Mouse (Mus musculus): Measurements from ENCODE around the gene Gas7. TPM values are rescaled to one million over a fixed set of nuclear protein-coding genes. Genes with fewer than 3 reads are reported as not detected.

Gas7 gene
- total and polyA plus RNA-seq, 3 experiments: 0.44 TPM; not detected in 2

GRCm38 (mm10) chr11:67652194-67652892, 197.1 kb downstream of the Gas7 start:
- no peak for TF ChIP-seq GATA2 (IDR thresholded peaks at IDR 0.05; ENCODE audit: borderline replicate concordance, low read depth, low read length)
- no peak for TF ChIP-seq POLR2AphosphoS5 (IDR thresholded peaks at IDR 0.05; ENCODE audit: insufficient replicate concordance, low read depth, low read length)
- no peak for TF ChIP-seq GATA1 (IDR thresholded peaks at IDR 0.05; ENCODE audit: borderline replicate concordance, low read length)
- no peak for TF ChIP-seq CTCF (IDR thresholded peaks at IDR 0.05; ENCODE audit: low read depth, low read length)
- TF ChIP-seq TAL1 (conservative IDR thresholded peaks at IDR 0.05; ENCODE audit: low read depth, low read length): no peak
- no peak for DNase-seq (ENCODE audit: low spot score)
- Histone ChIP-seq H3K4me3 (ENCODE audit: low read depth, low read length) (no peak overlapping the region), H3K36me3 (replicated peaks) (no peaks in the 10 kb centered on the region), H3K4me1 (ENCODE audit: insufficient read depth, low read depth, low read length) (no peaks in the 10 kb centered on the region), H3K9me3 (replicated peaks) (peaks cover 91% of the 10 kb centered on the region), H3K27me3 (ENCODE audit: insufficient read depth, low read length) (no peaks in the 10 kb centered on the region)
- no peak for ATAC-seq (ENCODE audit: extremely low read depth, insufficient number of reproducible peaks, low FRiP score, poor library complexity, severe bottlenecking)

GRCm38 (mm10) chr11:67652893-67653255, 197.6 kb downstream of the Gas7 start:
- no peaks in the 10 kb centered on the region for H3K27me3 ChIP-seq (ENCODE audit: insufficient read depth, low read length)
- H3K4me3 ChIP-seq (ENCODE audit: low read depth, low read length): no peak overlapping the region
- H3K36me3 ChIP-seq (replicated peaks): no peaks in the 10 kb centered on the region
- DNase-seq (ENCODE audit: low spot score) (no peak), ATAC-seq (ENCODE audit: extremely low read depth, insufficient number of reproducible peaks, low FRiP score, poor library complexity, severe bottlenecking) (no peak)
- no peaks in the 10 kb centered on the region for H3K4me1 ChIP-seq (ENCODE audit: insufficient read depth, low read depth, low read length)
- peaks cover 91% of the 10 kb centered on the region for H3K9me3 ChIP-seq (replicated peaks)
- TF ChIP-seq GATA1 (IDR thresholded peaks at IDR 0.05; ENCODE audit: borderline replicate concordance, low read length): no peak
- no peak for TF ChIP-seq POLR2AphosphoS5 (IDR thresholded peaks at IDR 0.05; ENCODE audit: insufficient replicate concordance, low read depth, low read length)
- TF ChIP-seq GATA2 (IDR thresholded peaks at IDR 0.05; ENCODE audit: borderline replicate concordance, low read depth, low read length): no peak
- no peak for TF ChIP-seq TAL1 (conservative IDR thresholded peaks at IDR 0.05; ENCODE audit: low read depth, low read length)
- no peak for TF ChIP-seq CTCF (IDR thresholded peaks at IDR 0.05; ENCODE audit: low read depth, low read length)

- no peaks in the 10 kb centered on the region for H3K36me3 ChIP-seq (replicated peaks)
- no peak for ATAC-seq (ENCODE audit: extremely low read depth, insufficient number of reproducible peaks, low FRiP score, poor library complexity, severe bottlenecking)
- peaks cover 90% of the 10 kb centered on the region for H3K9me3 ChIP-seq (replicated peaks)
- no peak overlapping the region for H3K4me3 ChIP-seq (ENCODE audit: low read depth, low read length)
- DNase-seq (ENCODE audit: low spot score): no peak
- H3K27me3 ChIP-seq (ENCODE audit: insufficient read depth, low read length): no peaks in the 10 kb centered on the region
- TF ChIP-seq TAL1 (conservative IDR thresholded peaks at IDR 0.05; ENCODE audit: low read depth, low read length) (no peak), GATA2 (IDR thresholded peaks at IDR 0.05; ENCODE audit: borderline replicate concordance, low read depth, low read length) (no peak), POLR2AphosphoS5 (IDR thresholded peaks at IDR 0.05; ENCODE audit: insufficient replicate concordance, low read depth, low read length) (no peak), CTCF (IDR thresholded peaks at IDR 0.05; ENCODE audit: low read depth, low read length) (no peak)
- no peaks in the 10 kb centered on the region for H3K4me1 ChIP-seq (ENCODE audit: insufficient read depth, low read depth, low read length)
Observed at GRCm38 (mm10) chr11:67653521-67654090, 198.4 kb downstream of the Gas7 start.

- no peaks in the 10 kb centered on the region for H3K4me1 ChIP-seq (ENCODE audit: insufficient read depth, low read depth, low read length)
- no peaks in the 10 kb centered on the region for H3K27me3 ChIP-seq (ENCODE audit: insufficient read depth, low read length)
- DNase-seq (ENCODE audit: low spot score) (no peak), ATAC-seq (ENCODE audit: extremely low read depth, insufficient number of reproducible peaks, low FRiP score, poor library complexity, severe bottlenecking) (no peak)
- TF ChIP-seq GATA1 (IDR thresholded peaks at IDR 0.05; ENCODE audit: borderline replicate concordance, low read length): no peak
- peaks cover 91% of the 10 kb centered on the region for H3K9me3 ChIP-seq (replicated peaks)
- no peak overlapping the region for H3K4me3 ChIP-seq (ENCODE audit: low read depth, low read length)
- H3K36me3 ChIP-seq (replicated peaks): no peaks in the 10 kb centered on the region
Observed at GRCm38 (mm10) chr11:67654514-67654913, 199.3 kb downstream of the Gas7 start.

- TF ChIP-seq POLR2AphosphoS5 (IDR thresholded peaks at IDR 0.05; ENCODE audit: insufficient replicate concordance, low read depth, low read length): no peak
- no peak for TF ChIP-seq GATA1 (IDR thresholded peaks at IDR 0.05; ENCODE audit: borderline replicate concordance, low read length)
- TF ChIP-seq TAL1 (conservative IDR thresholded peaks at IDR 0.05; ENCODE audit: low read depth, low read length): no peak
- TF ChIP-seq GATA2 (IDR thresholded peaks at IDR 0.05; ENCODE audit: borderline replicate concordance, low read depth, low read length): no peak
- no peak for TF ChIP-seq CTCF (IDR thresholded peaks at IDR 0.05; ENCODE audit: low read depth, low read length)
- no peak for DNase-seq (ENCODE audit: low spot score)
- ATAC-seq (ENCODE audit: extremely low read depth, insufficient number of reproducible peaks, low FRiP score, poor library complexity, severe bottlenecking): no peak
- no peaks in the 10 kb centered on the region for H3K36me3 ChIP-seq (replicated peaks)
- H3K27me3 ChIP-seq (ENCODE audit: insufficient read depth, low read length): no peaks in the 10 kb centered on the region
- H3K9me3 ChIP-seq (replicated peaks): peaks cover 93% of the 10 kb centered on the region
- H3K4me1 ChIP-seq (ENCODE audit: insufficient read depth, low read depth, low read length): no peaks in the 10 kb centered on the region
- H3K4me3 ChIP-seq (ENCODE audit: low read depth, low read length): no peak overlapping the region; the same call in 1 of the 2 replicates
Observed at GRCm38 (mm10) chr11:67655236-67655959, 200.2 kb downstream of the Gas7 start.

- H3K4me1 ChIP-seq (ENCODE audit: insufficient read depth, low read depth, low read length): no peaks in the 10 kb centered on the region
- H3K9me3 ChIP-seq (replicated peaks): peaks cover 94% of the 10 kb centered on the region
- TF ChIP-seq CTCF (IDR thresholded peaks at IDR 0.05; ENCODE audit: low read depth, low read length): no peak
- TF ChIP-seq GATA1 (IDR thresholded peaks at IDR 0.05; ENCODE audit: borderline replicate concordance, low read length): no peak
- TF ChIP-seq POLR2AphosphoS5 (IDR thresholded peaks at IDR 0.05; ENCODE audit: insufficient replicate concordance, low read depth, low read length): no peak
- TF ChIP-seq TAL1 (conservative IDR thresholded peaks at IDR 0.05; ENCODE audit: low read depth, low read length): no peak
- TF ChIP-seq GATA2 (IDR thresholded peaks at IDR 0.05; ENCODE audit: borderline replicate concordance, low read depth, low read length): no peak
- H3K36me3 ChIP-seq (replicated peaks): no peaks in the 10 kb centered on the region
- ATAC-seq (ENCODE audit: extremely low read depth, insufficient number of reproducible peaks, low FRiP score, poor library complexity, severe bottlenecking): no peak
- H3K4me3 ChIP-seq (ENCODE audit: low read depth, low read length): no peak overlapping the region
- DNase-seq (ENCODE audit: low spot score): no peak
- H3K27me3 ChIP-seq (ENCODE audit: insufficient read depth, low read length): no peaks in the 10 kb centered on the region
Observed at GRCm38 (mm10) chr11:67656366-67656765, 201.1 kb downstream of the Gas7 start.

All from G1E (cell line).